Mouse (Mus musculus): ENCODE results near the gene Rpl37a. TPM values are rescaled to one million over a fixed set of nuclear protein-coding genes. Genes with fewer than 3 reads are reported as not detected.

The Rpl37a gene
- polyA plus RNA-seq, 1 experiment, result 25.7 TPM

DNA sequence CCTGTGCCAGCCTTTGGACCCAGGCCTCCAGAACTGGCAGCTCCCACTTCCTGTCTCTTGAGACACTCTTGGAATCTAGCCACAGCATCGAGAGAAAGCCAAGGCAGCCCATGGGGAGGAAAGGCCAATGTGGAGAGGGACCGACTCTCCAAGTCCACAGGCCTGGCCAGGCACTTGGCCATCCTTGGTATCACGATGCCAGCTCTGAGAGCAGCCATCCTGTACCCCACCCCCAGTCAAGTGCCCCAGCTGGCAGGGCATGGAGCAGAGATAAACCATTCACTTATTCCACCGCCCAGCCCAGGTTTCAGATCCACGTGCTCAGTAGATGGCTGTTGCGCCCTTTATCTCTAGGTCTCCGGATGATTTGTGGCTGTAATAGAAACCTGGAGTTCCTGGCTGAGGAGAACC is 40.3 kb downstream of the Rpl37a start:
- H3K9me3 ChIP-seq (ENCODE audit: control insufficient read depth, low read length), result no peaks in the 10 kb centered on the region
- peak; percentile 76 for TF ChIP-seq TAL1 (IDR thresholded peaks at IDR 0.05; ENCODE audit: low read length)
- TF ChIP-seq GATA1 (IDR thresholded peaks at IDR 0.05; ENCODE audit: low read length), result peak; percentile 72
- no peaks in the 10 kb centered on the region for H3K36me3 ChIP-seq (ENCODE audit: control insufficient read depth)

DNA sequence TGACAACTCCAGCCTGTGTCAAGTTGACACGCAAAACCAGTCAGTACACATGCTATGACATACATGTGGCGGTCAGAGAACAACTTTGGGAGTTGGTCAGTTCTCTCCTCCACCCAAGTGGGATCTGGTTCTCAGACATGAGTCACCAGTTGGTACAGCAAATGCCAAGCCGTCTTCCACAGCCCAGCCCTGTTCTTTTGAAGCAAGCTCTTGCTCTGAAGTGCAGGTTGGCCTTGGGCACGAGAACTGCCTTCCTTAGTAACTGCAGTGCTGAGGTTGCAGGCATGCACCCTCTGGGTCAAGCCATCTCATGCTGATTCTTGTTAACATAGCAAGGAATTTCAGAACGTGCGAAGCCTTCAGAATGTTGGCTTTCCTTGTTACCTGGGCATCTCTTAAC is 42.1 kb downstream of the Rpl37a start:
- TF ChIP-seq GATA1 (IDR thresholded peaks at IDR 0.05; ENCODE audit: low read length) (no peak), TAL1 (IDR thresholded peaks at IDR 0.05; ENCODE audit: low read length) (no peak)
- Histone ChIP-seq H3K36me3 (ENCODE audit: control insufficient read depth) (no peaks in the 10 kb centered on the region), H3K4me3 (replicated peaks) (no peak overlapping the region), H3K27me3 (ENCODE audit: control insufficient read depth) (no peaks in the 10 kb centered on the region), H3K9me3 (ENCODE audit: control insufficient read depth, low read length) (no peaks in the 10 kb centered on the region), H3K4me1 (ENCODE audit: control insufficient read depth) (peaks cover 39% of the 10 kb centered on the region)

More for the DNA sequence above, 40.3 kb downstream of the Rpl37a start:
- peak overlapping the region; percentile 4 for H3K4me3 ChIP-seq (replicated peaks)
- H3K4me1 ChIP-seq (ENCODE audit: control insufficient read depth), result peaks cover 39% of the 10 kb centered on the region
- H3K27me3 ChIP-seq (ENCODE audit: control insufficient read depth), result peaks cover under 1% of the 10 kb centered on the region; the same call in 1 of the 2 replicates

DNA sequence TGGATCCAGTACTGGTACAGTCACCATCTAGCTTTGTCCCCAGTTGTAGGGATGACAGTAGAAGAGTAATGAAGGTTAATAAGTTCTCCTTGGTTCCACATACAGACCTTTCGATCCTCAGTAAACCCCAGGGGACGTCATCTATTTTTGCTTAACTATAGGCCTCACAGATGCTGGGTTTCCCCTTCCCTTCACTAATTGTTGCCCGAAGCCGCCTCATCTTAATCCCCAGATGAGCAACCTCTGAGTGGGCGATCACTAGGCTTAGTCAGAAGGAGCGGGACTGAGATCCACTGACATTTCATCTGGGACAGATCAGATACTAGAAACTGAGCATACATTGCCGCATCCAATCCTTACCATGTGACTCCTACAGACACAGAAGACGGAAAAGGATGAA is 44.1 kb downstream of the Rpl37a start:
- Histone ChIP-seq H3K9me3 (ENCODE audit: control insufficient read depth, low read length) (no peaks in the 10 kb centered on the region), H3K27me3 (ENCODE audit: control insufficient read depth) (no peaks in the 10 kb centered on the region), H3K4me1 (ENCODE audit: control insufficient read depth) (peaks cover 33% of the 10 kb centered on the region), H3K4me3 (replicated peaks) (no peak overlapping the region), H3K36me3 (ENCODE audit: control insufficient read depth) (no peaks in the 10 kb centered on the region)
- TF ChIP-seq TAL1 (IDR thresholded peaks at IDR 0.05; ENCODE audit: low read length), result no peak
- no peak for TF ChIP-seq GATA1 (IDR thresholded peaks at IDR 0.05; ENCODE audit: low read length)

DNA sequence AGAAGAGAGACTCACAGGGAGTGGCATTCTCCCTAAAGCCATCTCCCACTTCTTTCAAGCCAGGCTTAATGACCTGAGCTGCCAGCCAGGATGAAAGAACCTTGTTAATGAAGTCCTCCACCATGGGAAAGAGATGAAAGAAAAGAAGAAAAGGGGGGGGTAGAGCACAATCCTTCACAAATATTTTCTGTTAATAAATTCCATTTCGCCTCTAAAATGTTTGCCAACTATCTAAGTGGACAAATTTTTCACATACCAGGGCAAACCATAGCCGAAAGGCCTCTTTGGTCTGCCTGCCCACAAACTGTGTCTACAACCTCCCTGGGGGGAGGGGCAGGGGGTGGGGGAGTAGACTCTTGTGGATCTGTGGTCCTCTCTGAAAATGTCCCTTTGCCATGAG is 44.7 kb downstream of the Rpl37a start:
- no peaks in the 10 kb centered on the region for H3K27me3 ChIP-seq (ENCODE audit: control insufficient read depth)
- H3K4me1 ChIP-seq (ENCODE audit: control insufficient read depth), result peaks cover 28% of the 10 kb centered on the region
- no peaks in the 10 kb centered on the region for H3K36me3 ChIP-seq (ENCODE audit: control insufficient read depth)
- no peaks in the 10 kb centered on the region for H3K9me3 ChIP-seq (ENCODE audit: control insufficient read depth, low read length)
- no peak for TF ChIP-seq GATA1 (IDR thresholded peaks at IDR 0.05; ENCODE audit: low read length)
- no peak for TF ChIP-seq TAL1 (IDR thresholded peaks at IDR 0.05; ENCODE audit: low read length)
- no peak overlapping the region for H3K4me3 ChIP-seq (replicated peaks)

DNA sequence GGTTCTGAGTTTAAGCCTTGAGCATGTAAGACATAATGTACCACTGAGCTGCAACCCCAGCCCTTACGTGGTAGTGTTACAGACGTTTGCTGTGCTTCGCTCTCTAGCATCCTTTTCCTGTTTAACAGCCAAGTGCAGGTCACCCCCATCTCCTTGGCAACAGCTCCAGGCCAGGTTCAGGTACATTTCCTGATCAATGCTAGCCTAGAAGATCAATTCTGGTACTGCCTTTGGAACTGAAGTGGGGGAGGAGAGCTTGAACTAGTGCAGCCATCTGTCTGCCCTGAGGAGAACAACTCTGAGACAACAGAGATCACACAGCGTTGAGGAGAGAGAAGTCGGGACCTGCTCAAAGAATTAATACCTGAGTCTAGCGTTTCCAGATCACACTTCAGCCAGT is 48.7 kb downstream of the Rpl37a start:
- Histone ChIP-seq H3K4me1 (ENCODE audit: control insufficient read depth) (no peaks in the 10 kb centered on the region; the same call in 1 of the 2 replicates), H3K36me3 (ENCODE audit: control insufficient read depth) (no peaks in the 10 kb centered on the region), H3K4me3 (replicated peaks) (no peak overlapping the region), H3K9me3 (ENCODE audit: control insufficient read depth, low read length) (no peaks in the 10 kb centered on the region), H3K27me3 (ENCODE audit: control insufficient read depth) (no peaks in the 10 kb centered on the region)
- TF ChIP-seq GATA1 (IDR thresholded peaks at IDR 0.05; ENCODE audit: low read length), result no peak
- TF ChIP-seq TAL1 (IDR thresholded peaks at IDR 0.05; ENCODE audit: low read length), result no peak

Other genes with a start within 250 kb of the Rpl37a start
- gene March4, start 174.4 kb upstream of the Rpl37a start, polyA plus RNA-seq (2012), result not detected in 2 replicates
- gene Smarcal1, start 128.0 kb upstream of the Rpl37a start, polyA plus RNA-seq (2012), result 0.25 and 0.80 TPM in 2 replicates
- not detected in 2 replicates for gene Ankar, start 10.7 kb upstream of the Rpl37a start, polyA plus RNA-seq (2012)
- gene Igfbp2, start 113.2 kb downstream of the Rpl37a start, polyA plus RNA-seq (2012), result 0.10 TPM in 1 of 2 replicates, not detected in the other
- not detected in 2 replicates for gene Igfbp5, start 163.6 kb downstream of the Rpl37a start, polyA plus RNA-seq (2012)

Data from erythroblast, embryonic 14.5 days (primary cell).